Mouse (Mus musculus): ENCODE measurements around the gene Itih5. TPM values are rescaled to one million over a fixed set of nuclear protein-coding genes. Genes with fewer than 3 reads are reported as not detected.
A peak's percentile ranks its signal among the peaks of the same experiment; 100 is the strongest.

The Itih5 gene
- polyA plus RNA-seq, 1 experiment, result 2.0 TPM

DNA sequence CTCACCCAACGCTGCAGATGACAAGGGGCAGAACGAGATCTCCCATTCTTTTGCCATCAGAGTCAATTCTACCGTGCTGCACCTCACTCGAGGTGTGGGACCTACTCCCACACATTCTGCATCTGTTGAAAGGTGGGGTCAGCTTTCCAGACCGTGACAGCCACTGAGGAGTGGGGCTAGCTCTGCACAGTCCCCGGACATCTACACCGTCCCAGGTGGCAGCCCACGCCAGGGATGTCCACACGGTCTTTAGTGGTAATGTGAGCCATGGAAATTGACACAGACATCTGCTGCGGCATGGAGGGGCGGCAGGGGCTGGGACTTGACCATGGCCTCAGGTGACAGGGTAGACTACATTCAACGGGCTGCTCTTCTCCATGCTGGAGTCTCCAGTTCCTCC is 60.1 kb downstream of the Itih5 start:
- Histone ChIP-seq H3K4me1 (ENCODE audit: control insufficient read depth, insufficient read depth, low read length) (0 out of 2 replicates have a peak, but pooled peaks cover 2% of the 10 kb centered on the region), H3K27ac (ENCODE audit: control insufficient read depth, insufficient read depth, low read depth, low read length) (no peak overlapping the region)

DNA sequence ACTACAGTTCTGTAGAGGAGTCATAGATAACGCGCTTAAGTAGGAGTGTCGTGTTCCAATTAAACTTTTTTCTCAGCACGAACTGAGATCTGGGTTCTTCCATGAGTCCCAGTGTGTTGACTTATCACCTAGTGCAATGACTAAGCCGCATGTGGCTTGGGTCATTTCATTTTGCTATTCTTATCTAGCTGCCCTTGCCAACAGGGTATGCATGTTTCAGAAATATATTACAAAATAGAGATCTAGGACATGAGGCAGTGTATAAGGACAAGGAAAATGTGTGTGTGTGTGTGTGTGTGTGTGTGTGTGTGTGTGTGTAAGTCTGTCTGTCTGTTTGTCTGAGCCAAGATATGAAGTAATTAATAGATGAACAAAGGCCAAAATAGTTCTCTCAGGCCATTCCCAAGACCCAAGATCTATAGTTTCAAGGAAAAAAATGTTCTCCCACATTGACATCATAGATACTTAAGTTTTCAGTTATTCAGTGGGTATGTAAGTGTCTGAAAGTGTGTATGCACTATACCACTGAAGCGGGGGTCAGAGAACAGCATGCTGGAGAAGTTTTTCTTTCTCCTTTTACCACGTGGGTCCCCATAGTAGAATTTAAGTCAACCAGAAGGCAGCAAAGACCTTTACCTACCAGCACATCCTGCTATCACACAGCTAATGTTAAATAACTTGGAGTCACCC is 62.6 kb downstream of the Itih5 start:
- H3K27me3 ChIP-seq (ENCODE audit: control insufficient read depth, insufficient read depth, low read length), result no peaks in the 10 kb centered on the region
- no peaks in the 10 kb centered on the region for H3K36me3 ChIP-seq (ENCODE audit: control insufficient read depth, insufficient read depth, low read length)
- H3K4me1 ChIP-seq (ENCODE audit: control insufficient read depth, insufficient read depth, low read length), result 0 out of 2 replicates have a peak, but pooled peaks cover 2% of the 10 kb centered on the region
- peak overlapping the region; percentile 49 for H3K27ac ChIP-seq (ENCODE audit: control insufficient read depth, insufficient read depth, low read depth, low read length)
- no peak for TF ChIP-seq CTCF (IDR thresholded peaks at IDR 0.05; ENCODE audit: control insufficient read depth, insufficient read depth, insufficient replicate concordance, low read depth, low read length)
- TF ChIP-seq POLR2A (IDR thresholded peaks at IDR 0.05; ENCODE audit: control insufficient read depth, low read depth, low read length), result no peak
- no peak overlapping the region for H3K4me3 ChIP-seq (ENCODE audit: control insufficient read depth, low read depth, low read length)

More for the DNA sequence above, 60.1 kb downstream of the Itih5 start:
- TF ChIP-seq CTCF (IDR thresholded peaks at IDR 0.05; ENCODE audit: control insufficient read depth, insufficient read depth, insufficient replicate concordance, low read depth, low read length) (no peak), POLR2A (IDR thresholded peaks at IDR 0.05; ENCODE audit: control insufficient read depth, low read depth, low read length) (no peak)
- Histone ChIP-seq H3K27me3 (ENCODE audit: control insufficient read depth, insufficient read depth, low read length) (no peaks in the 10 kb centered on the region), H3K4me3 (ENCODE audit: control insufficient read depth, low read depth, low read length) (no peak overlapping the region), H3K36me3 (ENCODE audit: control insufficient read depth, insufficient read depth, low read length) (no peaks in the 10 kb centered on the region)

DNA sequence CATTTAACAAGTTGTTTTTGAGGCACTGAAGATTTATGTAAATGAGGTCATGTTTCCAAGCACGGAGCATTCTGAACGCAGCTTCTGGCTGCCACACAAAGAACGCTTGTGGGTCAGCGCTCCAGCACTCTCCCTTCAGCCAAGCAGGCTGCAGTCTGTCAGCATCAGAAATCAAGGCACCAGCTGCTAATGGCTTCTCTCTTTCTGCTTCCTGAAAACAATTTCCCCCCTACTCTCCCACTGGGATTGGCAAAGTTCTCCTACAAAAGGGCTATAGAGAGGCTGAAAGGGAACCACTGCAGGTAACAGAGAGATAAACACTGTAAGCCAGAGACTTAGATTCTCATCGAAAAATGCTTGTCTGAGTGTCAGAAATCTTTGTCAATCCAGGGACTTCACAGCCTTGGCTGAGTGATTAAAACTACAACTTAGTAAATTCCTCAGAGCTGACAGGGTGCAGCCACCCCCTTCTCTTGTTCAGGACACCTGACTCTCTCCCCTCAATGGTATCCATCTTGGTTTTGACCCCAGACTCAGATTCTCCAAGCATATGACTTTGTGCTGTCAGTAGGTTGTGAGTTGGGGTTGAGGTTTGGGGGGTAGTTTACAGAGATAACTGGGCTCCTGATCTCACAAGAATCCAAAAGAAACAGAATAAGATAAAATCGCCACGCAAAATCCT is 63.3 kb downstream of the Itih5 start:
- Histone ChIP-seq H3K27me3 (ENCODE audit: control insufficient read depth, insufficient read depth, low read length) (no peaks in the 10 kb centered on the region), H3K27ac (ENCODE audit: control insufficient read depth, insufficient read depth, low read depth, low read length) (peak overlapping the region; percentile 22), H3K36me3 (ENCODE audit: control insufficient read depth, insufficient read depth, low read length) (no peaks in the 10 kb centered on the region), H3K4me3 (ENCODE audit: control insufficient read depth, low read depth, low read length) (no peak overlapping the region), H3K4me1 (ENCODE audit: control insufficient read depth, insufficient read depth, low read length) (0 out of 2 replicates have a peak, but pooled peaks cover 2% of the 10 kb centered on the region)
- TF ChIP-seq POLR2A (IDR thresholded peaks at IDR 0.05; ENCODE audit: control insufficient read depth, low read depth, low read length) (no peak), CTCF (IDR thresholded peaks at IDR 0.05; ENCODE audit: control insufficient read depth, insufficient read depth, insufficient replicate concordance, low read depth, low read length) (no peak)

DNA sequence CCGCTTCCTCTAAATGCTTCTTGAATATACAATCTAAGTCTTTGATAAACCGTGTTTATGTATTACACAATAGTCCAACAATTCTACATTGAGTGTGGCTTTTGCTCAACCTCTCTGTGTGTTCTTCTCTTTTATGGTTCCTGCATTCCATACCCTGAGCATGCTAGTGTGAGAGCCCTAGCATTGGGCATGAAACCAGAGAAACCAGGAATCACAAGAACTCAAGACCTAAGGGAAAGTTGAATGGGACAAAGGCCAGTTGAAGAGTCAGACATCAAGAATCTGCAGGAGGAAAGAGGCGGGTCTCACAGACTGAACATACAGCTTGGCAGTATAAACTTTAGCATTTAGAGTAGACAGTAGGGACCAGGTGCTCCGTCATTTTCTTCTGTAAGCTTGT is 68.5 kb downstream of the Itih5 start:
- Histone ChIP-seq H3K4me3 (ENCODE audit: control insufficient read depth, low read depth, low read length) (no peak overlapping the region), H3K36me3 (ENCODE audit: control insufficient read depth, insufficient read depth, low read length) (no peaks in the 10 kb centered on the region), H3K27ac (ENCODE audit: control insufficient read depth, insufficient read depth, low read depth, low read length) (no peak overlapping the region), H3K27me3 (ENCODE audit: control insufficient read depth, insufficient read depth, low read length) (no peaks in the 10 kb centered on the region), H3K4me1 (ENCODE audit: control insufficient read depth, insufficient read depth, low read length) (0 out of 2 replicates have a peak, but pooled peaks cover 2% of the 10 kb centered on the region)
- TF ChIP-seq CTCF (IDR thresholded peaks at IDR 0.05; ENCODE audit: control insufficient read depth, insufficient read depth, insufficient replicate concordance, low read depth, low read length) (no peak), POLR2A (IDR thresholded peaks at IDR 0.05; ENCODE audit: control insufficient read depth, low read depth, low read length) (no peak)

- Histone ChIP-seq H3K4me1 (ENCODE audit: control insufficient read depth, insufficient read depth, low read length) (no peaks in the 10 kb centered on the region), H3K27ac (ENCODE audit: control insufficient read depth, insufficient read depth, low read depth, low read length) (no peak overlapping the region), H3K27me3 (ENCODE audit: control insufficient read depth, insufficient read depth, low read length) (no peaks in the 10 kb centered on the region), H3K36me3 (ENCODE audit: control insufficient read depth, insufficient read depth, low read length) (no peaks in the 10 kb centered on the region), H3K4me3 (ENCODE audit: control insufficient read depth, low read depth, low read length) (no peak overlapping the region)
- no peak for TF ChIP-seq CTCF (IDR thresholded peaks at IDR 0.05; ENCODE audit: control insufficient read depth, insufficient read depth, insufficient replicate concordance, low read depth, low read length)
- TF ChIP-seq POLR2A (IDR thresholded peaks at IDR 0.05; ENCODE audit: control insufficient read depth, low read depth, low read length), result no peak
Measured at GRCm38 (mm10) chr2:10226907-10227306, 73.5 kb downstream of the Itih5 start.

DNA sequence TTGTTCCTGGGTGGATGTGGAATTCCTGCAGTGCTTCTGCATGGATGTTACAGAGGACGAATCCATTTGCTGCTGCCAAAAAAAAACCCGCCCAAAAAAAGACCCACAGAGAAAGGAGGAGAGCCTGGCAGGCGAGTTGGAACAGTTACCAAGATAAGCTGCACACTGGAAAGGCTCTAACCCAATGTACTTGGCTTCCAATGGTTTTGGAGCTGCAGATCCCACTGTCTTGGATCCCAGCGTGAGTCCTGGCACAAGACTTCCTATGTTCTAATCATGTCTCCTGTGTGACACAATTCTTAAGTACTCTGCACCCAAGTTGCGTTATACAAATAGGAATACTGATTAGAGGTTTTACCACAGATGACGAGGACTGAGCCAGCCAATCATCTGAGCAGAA is 78.6 kb downstream of the Itih5 start:
- H3K27me3 ChIP-seq (ENCODE audit: control insufficient read depth, insufficient read depth, low read length), result no peaks in the 10 kb centered on the region
- no peaks in the 10 kb centered on the region for H3K4me1 ChIP-seq (ENCODE audit: control insufficient read depth, insufficient read depth, low read length)
- H3K27ac ChIP-seq (ENCODE audit: control insufficient read depth, insufficient read depth, low read depth, low read length), result no peak overlapping the region
- TF ChIP-seq POLR2A (IDR thresholded peaks at IDR 0.05; ENCODE audit: control insufficient read depth, low read depth, low read length), result no peak
- no peak for TF ChIP-seq CTCF (IDR thresholded peaks at IDR 0.05; ENCODE audit: control insufficient read depth, insufficient read depth, insufficient replicate concordance, low read depth, low read length)
- no peaks in the 10 kb centered on the region for H3K36me3 ChIP-seq (ENCODE audit: control insufficient read depth, insufficient read depth, low read length)
- H3K4me3 ChIP-seq (ENCODE audit: control insufficient read depth, low read depth, low read length), result no peak overlapping the region

- no peaks in the 10 kb centered on the region for H3K27me3 ChIP-seq (ENCODE audit: control insufficient read depth, insufficient read depth, low read length)
- no peaks in the 10 kb centered on the region for H3K4me1 ChIP-seq (ENCODE audit: control insufficient read depth, insufficient read depth, low read length)
- no peaks in the 10 kb centered on the region for H3K36me3 ChIP-seq (ENCODE audit: control insufficient read depth, insufficient read depth, low read length)
- no peak overlapping the region for H3K27ac ChIP-seq (ENCODE audit: control insufficient read depth, insufficient read depth, low read depth, low read length)
- no peak overlapping the region for H3K4me3 ChIP-seq (ENCODE audit: control insufficient read depth, low read depth, low read length)
- TF ChIP-seq CTCF (IDR thresholded peaks at IDR 0.05; ENCODE audit: control insufficient read depth, insufficient read depth, insufficient replicate concordance, low read depth, low read length) (no peak), POLR2A (IDR thresholded peaks at IDR 0.05; ENCODE audit: control insufficient read depth, low read depth, low read length) (no peak)
Measured at GRCm38 (mm10) chr2:10236554-10236953, 83.2 kb downstream of the Itih5 start.

Measured in testis, adult 2 months (tissue).